Comparison of ENCODE assay signal across 26 mouse cellular contexts in genomic region chr12:72671516-72672135, GRCm38 (mm10). TPM values are rescaled to one million over a fixed set of nuclear protein-coding genes. Genes with fewer than 3 reads are reported as not detected.
DNase-seq lines count a peak whose midpoint lies in the region; ATAC-seq and TF ChIP-seq lines count a peak whose summit lies in the region.
"Had no signal": no experiment of that assay in that cellular context is flagged by ENCODE, and none has a peak within 500 bp of the region (broad histone marks: within the 10 kb centered on the region; RNA-seq: fewer than 3 reads in every experiment).

No protein-coding gene starts in this region.

- no peaks in the 10 kb centered on the region for H3K36me3 ChIP-seq in liver, adult 2 months (ENCODE audit: control insufficient read depth, insufficient read depth, low read length)
- no peaks in the 10 kb centered on the region for H3K36me3 ChIP-seq in lung, postnatal 0 days (ENCODE audit: insufficient read depth, low read length)
- H3K36me3 ChIP-seq in midbrain, embryonic 14.5 days (ENCODE audit: control insufficient read depth, insufficient read depth, low read length), result no peaks in the 10 kb centered on the region
- H3K36me3 ChIP-seq: embryonic facial prominence, embryonic 13.5 days; embryonic facial prominence, embryonic 15.5 days; forebrain, embryonic 10.5 days; forebrain, embryonic 12.5 days had no signal

- TF ChIP-seq POLR2A in liver, adult 2 months (IDR thresholded peaks at IDR 0.05; ENCODE audit: extremely low read depth, insufficient read depth, low read length), result no peak
- TF ChIP-seq POLR2A in lung, adult 2 months (IDR thresholded peaks at IDR 0.05; ENCODE audit: borderline replicate concordance, extremely low read depth, low read depth, low read length), result no peak

- no peaks in the 10 kb centered on the region for H3K4me1 ChIP-seq in liver, adult 2 months (ENCODE audit: control insufficient read depth, insufficient read depth, low read length)
- H3K4me1 ChIP-seq in lung, postnatal 0 days (ENCODE audit: insufficient read depth, low read depth, low read length), result 0 out of 2 replicates have a peak, but pooled peaks cover 3% of the 10 kb centered on the region
- H3K4me1 ChIP-seq in lung, adult 2 months (ENCODE audit: control insufficient read depth, insufficient read depth, low read length), result peaks cover 4% of the 10 kb centered on the region
- no peaks in the 10 kb centered on the region for H3K4me1 ChIP-seq in midbrain, embryonic 14.5 days (ENCODE audit: control insufficient read depth, insufficient read depth, low read length)

- no peak for TF ChIP-seq CTCF in liver, adult 2 months (IDR thresholded peaks at IDR 0.05; ENCODE audit: low read depth, low read length)
- no peak for TF ChIP-seq CTCF in lung, postnatal 0 days (IDR thresholded peaks at IDR 0.05)
- no peak for TF ChIP-seq CTCF in lung, adult 2 months (IDR thresholded peaks at IDR 0.05; ENCODE audit: insufficient read depth, low read length)

- DNase-seq in liver, adult 2 months (ENCODE audit: extremely low read depth, low read depth, low spot score), result peak; percentile 80
- DNase-seq in liver, result no peak
- peak; percentile 47 for DNase-seq in lung, postnatal 0 days (ENCODE audit: low spot score)
- no peak for DNase-seq in lung, adult 2 months
- peak; percentile 83 for DNase-seq in gonadal fat pad, adult 2 months (ENCODE audit: low read depth)
- DNase-seq in midbrain, embryonic 14.5 days, result no peak
- DNase-seq: adrenal gland, adult 8-10 months; adrenal gland, postnatal 36 days; cerebellum, adult 11-12 months; cerebellum, adult 2 months; cerebellum, adult 9-11 months; cerebellum, postnatal 14 days; cerebellum, postnatal 36 days; embryo, embryonic 11 days had no signal

- no peak overlapping the region for H3K9ac ChIP-seq in liver, adult 2 months (ENCODE audit: low read depth, low read length)
- no peak overlapping the region for H3K9ac ChIP-seq in lung, postnatal 0 days (replicated peaks; ENCODE audit: low read depth)
- H3K9ac ChIP-seq in midbrain, embryonic 14.5 days (replicated peaks; ENCODE audit: low read length), result no peak overlapping the region
- H3K9ac ChIP-seq: embryonic facial prominence, embryonic 13.5 days; embryonic facial prominence, embryonic 15.5 days; forebrain, embryonic 12.5 days had no signal

- 51% methylated on average over 6 of the region's 6 CpGs for whole genome bisulfite sequencing in liver, adult 2 months
- 58% methylated on average over 6 of the region's 6 CpGs for WGBS in lung, postnatal 0 days
- WGBS in lung, adult 2 months, result 67% methylated on average over 6 of the region's 6 CpGs
- WGBS in midbrain, embryonic 14.5 days, result 94% methylated on average over 6 of the region's 6 CpGs

- H3K79me2 ChIP-seq in liver, adult 2 months (ENCODE audit: control insufficient read depth, insufficient read depth, low read length), result no peaks in the 10 kb centered on the region

- no peak for TF ChIP-seq EP300 in lung, postnatal 0 days (IDR thresholded peaks at IDR 0.05)

- H3K9me3 ChIP-seq in lung, postnatal 0 days (ENCODE audit: low read length), result no peaks in the 10 kb centered on the region
- H3K9me3 ChIP-seq in midbrain, embryonic 14.5 days (ENCODE audit: control insufficient read depth, low read length), result no peaks in the 10 kb centered on the region
- H3K9me3 ChIP-seq: embryonic facial prominence, embryonic 13.5 days; embryonic facial prominence, embryonic 15.5 days; forebrain, embryonic 10.5 days; forebrain, embryonic 12.5 days had no signal

- ATAC-seq in lung, postnatal 0 days, result no peak
- ATAC-seq in midbrain, embryonic 14.5 days (ENCODE audit: low FRiP score, low TSS enrichment), result no peak
- ATAC-seq: forebrain, embryonic 14.5 days; forebrain, embryonic 16.5 days had no signal

- H3K27ac ChIP-seq in liver, adult 2 months (replicated peaks; ENCODE audit: insufficient read depth, low read depth, low read length), result 0 out of 2 replicates have a peak overlapping the region, but pooled peaks have one; percentile 24
- 0 out of 2 replicates have a peak overlapping the region, but pooled peaks have one; percentile 0 for H3K27ac ChIP-seq in lung, postnatal 0 days (ENCODE audit: low read length)
- no peak overlapping the region for H3K27ac ChIP-seq in midbrain, embryonic 14.5 days (replicated peaks; ENCODE audit: low read depth, low read length)
- H3K27ac ChIP-seq: embryonic facial prominence, embryonic 13.5 days; embryonic facial prominence, embryonic 15.5 days; forebrain, embryonic 10.5 days; forebrain, embryonic 12.5 days had no signal

- H3K27me3 ChIP-seq in liver, adult 2 months (ENCODE audit: control insufficient read depth, insufficient read depth, low read length), result no peaks in the 10 kb centered on the region
- H3K27me3 ChIP-seq in lung, postnatal 0 days (replicated peaks; ENCODE audit: insufficient read depth, low read length), result no peaks in the 10 kb centered on the region
- H3K27me3 ChIP-seq in midbrain, embryonic 14.5 days (ENCODE audit: control insufficient read depth, insufficient read depth, low read length), result no peaks in the 10 kb centered on the region
- H3K27me3 ChIP-seq: embryonic facial prominence, embryonic 13.5 days; embryonic facial prominence, embryonic 15.5 days; forebrain, embryonic 12.5 days had no signal

- no peak overlapping the region for H3K4me3 ChIP-seq in liver, adult 2 months (ENCODE audit: insufficient read depth, low read depth, low read length)
- no peak overlapping the region for H3K4me3 ChIP-seq in lung, postnatal 0 days (ENCODE audit: low read depth, low read length)
- no peak overlapping the region for H3K4me3 ChIP-seq in lung, adult 2 months (replicated peaks; ENCODE audit: extremely low read depth, low read depth, low read length)
- no peak overlapping the region for H3K4me3 ChIP-seq in midbrain, embryonic 14.5 days (replicated peaks; ENCODE audit: low read depth, low read length)
- H3K4me3 ChIP-seq: embryonic facial prominence, embryonic 13.5 days; embryonic facial prominence, embryonic 15.5 days; erythroblast, embryonic 14.5 days; forebrain, embryonic 10.5 days; forebrain, embryonic 12.5 days had no signal

- no peak overlapping the region for H3K4me2 ChIP-seq in lung, postnatal 0 days (replicated peaks; ENCODE audit: low read depth, low read length)
- no peak overlapping the region for H3K4me2 ChIP-seq in midbrain, embryonic 14.5 days (ENCODE audit: low read length)
- H3K4me2 ChIP-seq: embryonic facial prominence, embryonic 13.5 days; embryonic facial prominence, embryonic 15.5 days; forebrain, embryonic 12.5 days had no signal

RNA-seq across cellular contexts. Expression of gene Dhrs7, which starts 6.9 kb away (rescaled TPM):
- total RNA-seq in liver, adult 2 months (2014; rRNA removed), result 58.5 and 70.3 TPM in 2 replicates
- polyA plus RNA-seq in liver, adult 2 months (2012; rRNA removed), result 37.2 and 41.8 TPM in 2 replicates
- polyA plus RNA-seq in lung, postnatal 0 days (2015; fragmentation: Nextera tagmentation; extraction: Ambion mirVana), result 102 and 111 TPM in 2 replicates
- 53.4 and 72.3 TPM in 2 replicates for polyA plus RNA-seq in lung, adult 2 months (2012; rRNA removed)
- 70.8 and 83.7 TPM in 2 replicates for polyA plus RNA-seq in gonadal fat pad, adult 2 months (2012; rRNA removed)
- 11.8 and 17.0 TPM in 2 replicates for polyA plus RNA-seq in midbrain, embryonic 14.5 days (2014; fragmentation: Nextera tagmentation; extraction: Ambion mirVana)
- polyA plus RNA-seq: erythroblast, embryonic 14.5 days had no signal

RNA-seq across cellular contexts. Expression of gene Gm4756, which starts 22.2 kb away (rescaled TPM):
- total RNA-seq in liver, adult 2 months (2014; rRNA removed), result 72.0 and 103 TPM in 2 replicates
- polyA plus RNA-seq in liver, adult 2 months (2012; rRNA removed), result 117 and 146 TPM in 2 replicates
- polyA plus RNA-seq in lung, postnatal 0 days (2015; fragmentation: Nextera tagmentation; extraction: Ambion mirVana), result 0.15 TPM in 1 of 2 replicates, not detected in the other
- 0.17 TPM in 1 of 2 replicates, not detected in the other for polyA plus RNA-seq in lung, adult 2 months (2012; rRNA removed)
- polyA plus RNA-seq in gonadal fat pad, adult 2 months (2012; rRNA removed), result 0.15 TPM in 1 of 2 replicates, not detected in the other
- not detected in 2 replicates for polyA plus RNA-seq in midbrain, embryonic 14.5 days (2014; fragmentation: Nextera tagmentation; extraction: Ambion mirVana)
- total RNA-seq: adrenal gland, adult 18-20 months; adrenal gland, adult 8-10 months; adrenal gland, postnatal 36 days; common myeloid progenitor, adult 5-6 weeks; MEL had no signal
- polyA plus RNA-seq: C2C12; cerebellum, adult 2 months; embryonic facial prominence, embryonic 11.5 days; embryonic facial prominence, embryonic 13.5 days; embryonic facial prominence, embryonic 15.5 days; erythroblast, embryonic 14.5 days; forebrain, embryonic 10.5 days; forebrain, embryonic 12.5 days; forebrain, embryonic 14.5 days; forebrain, embryonic 16.5 days had no signal

Comparison
In these comparisons a context has a peak if more than half of its experiments do, and no peak if none do; other contexts are left out.
1. DNase-seq: peak in liver, adult 2 months (single experiment), lung, postnatal 0 days (single experiment) and gonadal fat pad, adult 2 months (single experiment); none in liver (single experiment), lung, adult 2 months (single experiment) and midbrain, embryonic 14.5 days (single experiment).
2. RNA of gene Gm4756, which starts 22.2 kb away (polyA plus RNA-seq): 117 to 146 TPM in liver, adult 2 months; 0.17 TPM in lung, adult 2 months, 0.15 TPM in lung, postnatal 0 days, 0.15 TPM in gonadal fat pad, adult 2 months and not detected in midbrain, embryonic 14.5 days; every median in the first group is over 100 times any median in the second.